Mouse (Mus musculus) liver, adult 2 months (tissue): ENCODE results near the gene Tpm4.
A peak's percentile ranks its signal among the peaks of the same experiment; 100 is the strongest.

Source experiments
- CTCF ChIP-seq: fragments of 200-500 bp; IDR thresholded peaks from 2 replicates; pipeline ENCODE4 v1.5.1; 2011; ENCODE audit warnings: low read depth, low read length, control low read depth
- POLR2A ChIP-seq: fragments of 200-500 bp; IDR thresholded peaks from 2 replicates; pipeline ENCODE4 v1.6.1; 2011; ENCODE audit warnings: low read length, control low read depth; ENCODE audit not compliant: insufficient read depth; ENCODE audit errors: extremely low read depth

- peak; percentile 92 for TF ChIP-seq CTCF
- no peak for TF ChIP-seq POLR2A
Observed at GRCm38 (mm10) chr8:72105165-72105564, 29.6 kb upstream of the Tpm4 start.
